20 mouse cellular contexts compared by ENCODE assay signal in the genomic region with DNA sequence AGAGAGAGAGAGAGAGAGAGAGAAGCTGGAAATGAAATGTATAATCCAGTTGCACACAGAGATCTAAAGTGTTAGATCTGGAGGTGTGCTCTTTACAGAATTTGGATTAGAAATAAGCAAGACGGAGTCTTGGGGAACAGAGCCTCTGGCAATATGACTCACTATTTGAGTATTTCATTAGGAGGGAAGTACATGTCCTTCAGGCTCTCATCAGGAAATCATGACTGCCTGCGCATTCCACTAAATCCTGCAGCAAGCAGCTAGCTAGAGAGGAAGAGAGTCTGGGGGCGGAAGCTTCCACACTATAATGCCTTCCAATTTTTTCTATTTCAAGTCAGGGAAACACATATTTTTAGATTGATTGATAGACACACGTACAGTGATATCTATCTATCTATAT. TPM values are rescaled to one million over a fixed set of nuclear protein-coding genes. Genes with fewer than 3 reads are reported as not detected.
A peak's percentile ranks its signal among the peaks of the same experiment; 100 is the strongest.
DNase-seq lines count a peak whose midpoint lies in the region; ATAC-seq lines count a peak whose summit lies in the region.
"Had no signal": no experiment of that assay in that cellular context is flagged by ENCODE, and none has a peak within 500 bp of the region (broad histone marks: within the 10 kb centered on the region; RNA-seq: fewer than 3 reads in every experiment).

No protein-coding gene starts in this region.

- no peak for ATAC-seq in forebrain, embryonic 14.5 days
- no peak for ATAC-seq in forebrain, embryonic 12.5 days (ENCODE audit: low FRiP score)
- ATAC-seq: forebrain, embryonic 15.5 days had no signal

- H3K36me3 ChIP-seq in forebrain, embryonic 14.5 days (ENCODE audit: control insufficient read depth, insufficient read depth, low read length): no peaks in the 10 kb centered on the region
- no peaks in the 10 kb centered on the region for H3K36me3 ChIP-seq in forebrain, embryonic 12.5 days (replicated peaks)
- H3K36me3 ChIP-seq: forebrain, embryonic 15.5 days; hindbrain, embryonic 13.5 days; limb, embryonic 15.5 days; midbrain, embryonic 10.5 days; neural tube, embryonic 15.5 days had no signal

- DNase-seq in forebrain, embryonic 14.5 days (ENCODE audit: low spot score): peak; percentile 7
- DNase-seq in layer of hippocampus, adult 9-11 months: peak; percentile 16
- DNase-seq in layer of hippocampus, postnatal 25 days (ENCODE audit: extremely low spot score in 1 of 2, low spot score in 1 of 2): no peak
- peak; percentile 75 for DNase-seq in 3T3-L1 (ENCODE audit: low read depth, low spot score)
- peak; percentile 23 for DNase-seq in NIH3T3 (ENCODE audit: low read depth)
- DNase-seq in urinary bladder, adult 18-20 months (ENCODE audit: low spot score in 2 of 2): no peak
- DNase-seq: adrenal gland, adult 8-10 months; cerebellum, adult 8-10 months; gastrocnemius, postnatal 10 days; heart, postnatal 14 days; lung, postnatal 4 days; thymus, adult 18-20 months had no signal

- 55% methylated on average over 4 of the region's 4 CpGs for WGBS in forebrain, embryonic 14.5 days
- 56% methylated on average over 4 of the region's 4 CpGs for WGBS in forebrain, embryonic 12.5 days

- H3K4me3 ChIP-seq in forebrain, embryonic 14.5 days (ENCODE audit: low read depth, low read length): no peak overlapping the region
- no peak overlapping the region for H3K4me3 ChIP-seq in forebrain, embryonic 12.5 days (replicated peaks)
- H3K4me3 ChIP-seq: forebrain, embryonic 15.5 days; limb, embryonic 15.5 days; myocyte had no signal

- no peak overlapping the region for H3K4me2 ChIP-seq in forebrain, embryonic 14.5 days (ENCODE audit: low read length)
- no peak overlapping the region for H3K4me2 ChIP-seq in forebrain, embryonic 12.5 days

- H3K27ac ChIP-seq in forebrain, embryonic 14.5 days (ENCODE audit: low read depth, low read length): no peak overlapping the region
- H3K27ac ChIP-seq in forebrain, embryonic 12.5 days: no peak overlapping the region
- H3K27ac ChIP-seq: forebrain, embryonic 15.5 days; hindbrain, embryonic 13.5 days; limb, embryonic 15.5 days; neural tube, embryonic 15.5 days had no signal

- H3K9ac ChIP-seq in forebrain, embryonic 14.5 days (ENCODE audit: low read length): no peak overlapping the region
- H3K9ac ChIP-seq in forebrain, embryonic 12.5 days: no peak overlapping the region
- H3K9ac ChIP-seq: forebrain, embryonic 15.5 days; hindbrain, embryonic 13.5 days; limb, embryonic 15.5 days; neural tube, embryonic 15.5 days had no signal

- no peaks in the 10 kb centered on the region for H3K9me3 ChIP-seq in forebrain, embryonic 14.5 days (replicated peaks; ENCODE audit: control insufficient read depth, low read length)
- no peaks in the 10 kb centered on the region for H3K9me3 ChIP-seq in forebrain, embryonic 12.5 days
- H3K9me3 ChIP-seq: forebrain, embryonic 15.5 days; hindbrain, embryonic 13.5 days; limb, embryonic 15.5 days; midbrain, embryonic 10.5 days; neural tube, embryonic 15.5 days had no signal

- H3K4me1 ChIP-seq in forebrain, embryonic 14.5 days (ENCODE audit: control insufficient read depth, insufficient read depth, low read length): peaks cover 9% of the 10 kb centered on the region
- peaks cover 12% of the 10 kb centered on the region for H3K4me1 ChIP-seq in forebrain, embryonic 12.5 days

- H3K27me3 ChIP-seq in forebrain, embryonic 14.5 days (replicated peaks; ENCODE audit: control insufficient read depth, insufficient read depth, low read length): no peaks in the 10 kb centered on the region; the same call in 1 of the 2 replicates
- H3K27me3 ChIP-seq in forebrain, embryonic 12.5 days: 0 out of 2 replicates have a peak, but pooled peaks cover 4% of the 10 kb centered on the region
- H3K27me3 ChIP-seq: forebrain, embryonic 15.5 days; hindbrain, embryonic 13.5 days; limb, embryonic 15.5 days; neural tube, embryonic 15.5 days had no signal

RNA-seq across cellular contexts. Expression of a gene that starts 58.1 kb away (rescaled TPM):
- 18.8 and 20.9 TPM in 2 replicates for polyA plus RNA-seq in forebrain, embryonic 14.5 days (2014; fragmentation: Nextera tagmentation; extraction: Ambion mirVana)
- polyA plus RNA-seq in forebrain, embryonic 12.5 days (2016; fragmentation: Nextera tagmentation; extraction: Ambion mirVana): 45.7 and 47.7 TPM in 2 replicates
- total RNA-seq in layer of hippocampus, postnatal 25 days (2021): 1 to 10 TPM; 6.9 to 7.2 TPM
- total RNA-seq: common myeloid progenitor, adult 5-6 weeks had no signal

Comparison
In these comparisons a context has a peak if more than half of its experiments do, and no peak if none do; other contexts are left out.
1. DNase-seq: peak in forebrain, embryonic 14.5 days (single experiment), layer of hippocampus, adult 9-11 months (single experiment), 3T3-L1 (single experiment) and NIH3T3 (single experiment); none in layer of hippocampus, postnatal 25 days (0 of 2) and urinary bladder, adult 18-20 months (0 of 2).